ENCODE assay signal across 8 mouse cellular contexts in genomic region chr2:104591141-104591540, GRCm38 (mm10). TPM values are rescaled to one million over a fixed set of nuclear protein-coding genes. Genes with fewer than 3 reads are reported as not detected.
A peak's percentile ranks its signal among the peaks of the same experiment; 100 is the strongest.
DNase-seq lines count a peak whose midpoint lies in the region; ATAC-seq and TF ChIP-seq lines count a peak whose summit lies in the region.

No protein-coding gene starts in this region.

- no peak for TF ChIP-seq POLR2A in liver, adult 2 months (IDR thresholded peaks at IDR 0.05; ENCODE audit: extremely low read depth, insufficient read depth, low read length)

- H3K4me2 ChIP-seq in intestine, embryonic 14.5 days (ENCODE audit: low read length) = peak overlapping the region; percentile 91
- H3K4me2 ChIP-seq in neural tube, embryonic 13.5 days = peak overlapping the region; percentile 86

- no peak for TF ChIP-seq CTCF in liver, adult 2 months (IDR thresholded peaks at IDR 0.05; ENCODE audit: low read depth, low read length)

- H3K27ac ChIP-seq in liver, adult 2 months (replicated peaks; ENCODE audit: insufficient read depth, low read depth, low read length) = peak overlapping the region; percentile 57
- H3K27ac ChIP-seq in intestine, embryonic 14.5 days (ENCODE audit: low read depth) = peak overlapping the region; percentile 89
- peak overlapping the region; percentile 93 for H3K27ac ChIP-seq in neural tube, embryonic 13.5 days (replicated peaks)

- no peaks in the 10 kb centered on the region for H3K27me3 ChIP-seq in liver, adult 2 months (ENCODE audit: control insufficient read depth, insufficient read depth, low read length)
- no peaks in the 10 kb centered on the region for H3K27me3 ChIP-seq in intestine, embryonic 14.5 days (replicated peaks; ENCODE audit: control insufficient read depth, insufficient read depth, low read length)
- H3K27me3 ChIP-seq in neural tube, embryonic 13.5 days = no peaks in the 10 kb centered on the region

- 0% methylated on average over 6 of the region's 6 CpGs for WGBS in liver, adult 2 months
- 0% methylated on average over 6 of the region's 6 CpGs for WGBS in intestine, embryonic 14.5 days
- WGBS in neural tube, embryonic 13.5 days = 1% methylated on average over 6 of the region's 6 CpGs

- no peaks in the 10 kb centered on the region for H3K9me3 ChIP-seq in intestine, embryonic 14.5 days (ENCODE audit: control insufficient read depth, low read length)
- no peaks in the 10 kb centered on the region for H3K9me3 ChIP-seq in neural tube, embryonic 13.5 days

- peaks cover 12% of the 10 kb centered on the region for H3K4me1 ChIP-seq in liver, adult 2 months (ENCODE audit: control insufficient read depth, insufficient read depth, low read length)
- H3K4me1 ChIP-seq in intestine, embryonic 14.5 days (replicated peaks; ENCODE audit: control insufficient read depth, insufficient read depth, low read length) = peaks cover 10% of the 10 kb centered on the region
- H3K4me1 ChIP-seq in neural tube, embryonic 13.5 days (replicated peaks) = peaks cover 40% of the 10 kb centered on the region

- H3K79me2 ChIP-seq in liver, adult 2 months (ENCODE audit: control insufficient read depth, insufficient read depth, low read length) = peaks cover 8% of the 10 kb centered on the region; the same call in 1 of the 2 replicates

- H3K36me3 ChIP-seq in liver, adult 2 months (ENCODE audit: control insufficient read depth, insufficient read depth, low read length) = no peaks in the 10 kb centered on the region
- H3K36me3 ChIP-seq in intestine, embryonic 14.5 days (ENCODE audit: control insufficient read depth, insufficient read depth, low read length) = no peaks in the 10 kb centered on the region
- no peaks in the 10 kb centered on the region for H3K36me3 ChIP-seq in neural tube, embryonic 13.5 days

- ATAC-seq in intestine, embryonic 14.5 days (replicated peaks; ENCODE audit: low FRiP score, low TSS enrichment, low read depth) = no peak
- no peak for ATAC-seq in neural tube, embryonic 13.5 days (ENCODE audit: low read depth)

- peak overlapping the region; percentile 72 for H3K4me3 ChIP-seq in liver, adult 2 months (ENCODE audit: insufficient read depth, low read depth, low read length)
- H3K4me3 ChIP-seq in intestine, embryonic 14.5 days (ENCODE audit: low read depth, low read length) = peak overlapping the region; percentile 99
- H3K4me3 ChIP-seq in neural tube, embryonic 13.5 days = peak overlapping the region; percentile 96

- H3K9ac ChIP-seq in liver, adult 2 months (ENCODE audit: low read depth, low read length) = peak overlapping the region; percentile 74
- H3K9ac ChIP-seq in intestine, embryonic 14.5 days (ENCODE audit: low read length) = peak overlapping the region; percentile 95
- H3K9ac ChIP-seq in neural tube, embryonic 13.5 days = peak overlapping the region; percentile 96

- DNase-seq in liver, adult 2 months (ENCODE audit: extremely low read depth, low read depth, low spot score) = peak; percentile 74
- DNase-seq in liver = no peak
- peak; percentile 29 for DNase-seq in c-Kit-positive CD71-positive TER-119-positive erythroid progenitor cells, embryonic 14.5 days (ENCODE audit: low spot score)
- no peak for DNase-seq in intestine, embryonic 14.5 days (ENCODE audit: low spot score)
- DNase-seq in cerebellum, adult 9-10 months = no peak
- DNase-seq in spleen, postnatal 14 days (ENCODE audit: low spot score in 2 of 2) = no peak
- DNase-seq in kidney, adult 9 months = no peak

RNA-seq across cellular contexts. Expression of gene Cstf3, which starts 0.8 kb away (rescaled TPM):
- total RNA-seq in liver, adult 2 months (2014; rRNA removed) = 10.5 and 11.8 TPM in 2 replicates
- polyA plus RNA-seq in liver, adult 2 months (2012; rRNA removed) = 5.1 and 5.2 TPM in 2 replicates
- polyA plus RNA-seq in intestine, embryonic 14.5 days (2014; fragmentation: Nextera tagmentation; extraction: Ambion mirVana) = 58.5 and 71.2 TPM in 2 replicates
- polyA plus RNA-seq in neural tube, embryonic 13.5 days (2015; fragmentation: Nextera tagmentation; extraction: Ambion mirVana) = 97.2 and 108 TPM in 2 replicates

Comparison
In these comparisons a context has a peak if more than half of its experiments do, and no peak if none do; other contexts are left out.
1. DNase-seq: peak in liver, adult 2 months (single experiment) and c-Kit-positive CD71-positive TER-119-positive erythroid progenitor cells, embryonic 14.5 days (single experiment); none in liver (single experiment), intestine, embryonic 14.5 days (single experiment), cerebellum, adult 9-10 months (single experiment), spleen, postnatal 14 days (0 of 2) and kidney, adult 9 months (single experiment).
2. Peak in every context shown above with its lines, with median percentiles within 50 percentile points of each other: H3K27ac ChIP-seq, H3K4me3 ChIP-seq and H3K9ac ChIP-seq.